Mouse (Mus musculus): ENCODE data around the gene Clec2e.

DNA sequence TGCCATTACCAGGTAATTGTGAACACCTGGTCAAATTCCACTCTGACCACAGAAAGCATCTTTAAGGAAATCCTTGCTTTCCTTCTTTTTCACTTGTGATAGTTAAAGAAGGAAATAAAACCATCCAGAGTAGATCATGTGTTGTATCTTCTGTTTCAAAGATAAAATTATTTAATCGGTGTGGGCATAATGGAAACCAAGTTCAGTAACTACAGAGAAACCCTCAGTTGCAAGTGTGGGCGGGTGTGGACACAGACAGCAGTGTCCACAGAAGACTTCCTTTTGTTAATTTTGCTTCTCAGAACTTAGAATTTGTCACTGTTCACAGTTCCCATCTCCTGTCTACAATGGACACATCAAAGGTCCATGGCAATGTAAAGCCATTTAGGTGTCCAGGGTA, 55.1 kb downstream of the Clec2e start, which contains the start of gene Klrb1f:
- TF ChIP-seq POLR2A (IDR thresholded peaks at IDR 0.05; ENCODE audit: insufficient read depth, low read depth, low read length) (no peak), CTCF (IDR thresholded peaks at IDR 0.05; ENCODE audit: insufficient read depth, low read depth, low read length) (no peak)

All from olfactory bulb, adult 2 months (tissue).